Mouse (Mus musculus) limb, embryonic 11.5 days (tissue): ENCODE data around the gene Mpped1. TPM values are rescaled to one million over a fixed set of nuclear protein-coding genes. Genes with fewer than 3 reads are reported as not detected.

Source experiments
- ATAC-seq: fragments of 200-750 bp; cut with Nextera tagmentation; 2 replicates; pipeline ENCODE4 v1.8.0; 2017; ENCODE audit warnings: low read depth; ENCODE audit not compliant: insufficient number of reproducible peaks, low FRiP score, low TSS enrichment
- DNase-seq: peaks from one replicate; pipeline ENCODE4 v3.0.0-alpha.2; 2015; ENCODE audit warnings: low spot score
- H3K27ac ChIP-seq: fragments of 300-500 bp; sonication (generic); replicated peaks from 2 replicates; pipeline ENCODE4 v1.5.1; 2014; ENCODE audit warnings: low read depth, mild to moderate bottlenecking, low read length
- H3K27me3 ChIP-seq: fragments of 300-500 bp; sonication (generic); 2 replicates; pipeline ENCODE4 v1.6.1; 2014; ENCODE audit warnings: mild to moderate bottlenecking, low read length, mixed read lengths; ENCODE audit not compliant: control insufficient read depth, insufficient read depth
- H3K36me3 ChIP-seq: fragments of 300-500 bp; sonication (generic); 2 replicates; pipeline ENCODE4 v1.6.1; 2014; ENCODE audit warnings: mild to moderate bottlenecking, low read length, moderate library complexity, mixed read lengths; ENCODE audit not compliant: control insufficient read depth, insufficient read depth
- H3K4me1 ChIP-seq: fragments of 300-500 bp; sonication (generic); 2 replicates; pipeline ENCODE4 v1.6.1; 2014; ENCODE audit warnings: low read length, mixed read lengths; ENCODE audit not compliant: control insufficient read depth, insufficient read depth
- H3K4me2 ChIP-seq: fragments of 300-500 bp; sonication (generic); 2 replicates; pipeline ENCODE4 v1.6.1; 2014; ENCODE audit warnings: low read depth, mild to moderate bottlenecking, moderate library complexity; ENCODE audit not compliant: severe bottlenecking
- H3K4me3 ChIP-seq: fragments of 300-500 bp; sonication (generic); 2 replicates; pipeline ENCODE4 v1.5.1; 2014; ENCODE audit warnings: low read depth, low read length
- H3K9ac ChIP-seq: fragments of 300-500 bp; sonication (generic); 2 replicates; pipeline ENCODE4 v1.6.1; 2014; ENCODE audit warnings: mild to moderate bottlenecking, low read length
- H3K9me3 ChIP-seq: fragments of 300-500 bp; sonication (generic); 2 replicates; pipeline ENCODE4 v1.6.1; 2016; ENCODE audit warnings: low read length; ENCODE audit not compliant: control insufficient read depth
- WGBS: fragments of 180-500 bp; shearing (Covaris S2); extraction: QIAGEN DNeasy Blood & Tissue Kit; methylation state at CpG from one replicate; pipeline ENCODE4 v1.1.7; 2014; 5-methylcytosine and 5-hydroxymethylcytosine counted together
- polyA plus RNA-seq: library from polyadenylated mRNA; unstranded; fragments of >200 nt; fragmentation: Nextera tagmentation; extraction: Ambion mirVana; gene quantifications from 2 replicates; pipeline ENCODE4 v1.2.1, GENCODE M21; 2014

Gene Mpped1
- polyA plus RNA-seq, 1 experiment from 2014 or later, result 4.3 TPM

- H3K27me3 ChIP-seq, result no peaks in the 10 kb centered on the region
- H3K4me3 ChIP-seq, result no peak overlapping the region
- H3K9ac ChIP-seq, result no peak overlapping the region
- no peaks in the 10 kb centered on the region for H3K9me3 ChIP-seq
- DNase-seq (peak; percentile 86), ATAC-seq (0 out of 2 replicates have a peak, but pooled peaks have one; percentile 15)
- H3K4me2 ChIP-seq, result no peak overlapping the region
- H3K4me1 ChIP-seq, result peaks cover 4% of the 10 kb centered on the region
- H3K27ac ChIP-seq, result no peak overlapping the region
- 4% methylated on average over 10 of the region's 10 CpGs for WGBS
- H3K36me3 ChIP-seq, result no peaks in the 10 kb centered on the region
Observed at GRCm38 (mm10) chr15:83760683-83761082, 18.6 kb upstream of the Mpped1 start.

- H3K4me2 ChIP-seq, result no peak overlapping the region
- no peak overlapping the region for H3K9ac ChIP-seq
- H3K9me3 ChIP-seq, result no peaks in the 10 kb centered on the region
- H3K27me3 ChIP-seq, result no peaks in the 10 kb centered on the region
- WGBS, result 89% methylated on average over 13 of the region's 13 CpGs
- ATAC-seq (no peak), DNase-seq (no peak)
- H3K4me3 ChIP-seq, result no peak overlapping the region
- H3K36me3 ChIP-seq, result no peaks in the 10 kb centered on the region
- no peak overlapping the region for H3K27ac ChIP-seq
- H3K4me1 ChIP-seq, result peaks cover 8% of the 10 kb centered on the region
Observed at GRCm38 (mm10) chr15:83761512-83761911, 17.8 kb upstream of the Mpped1 start.

- no peak overlapping the region for H3K9ac ChIP-seq
- ATAC-seq (peak; percentile 18; the same call in 1 of the 2 replicates), DNase-seq (no peak)
- H3K4me1 ChIP-seq, result peaks cover 8% of the 10 kb centered on the region
- WGBS, result 28% methylated on average over 6 of the region's 6 CpGs
- no peak overlapping the region for H3K4me3 ChIP-seq
- no peaks in the 10 kb centered on the region for H3K9me3 ChIP-seq
- H3K27ac ChIP-seq, result peak overlapping the region; percentile 62
- no peaks in the 10 kb centered on the region for H3K27me3 ChIP-seq
- no peaks in the 10 kb centered on the region for H3K36me3 ChIP-seq
- H3K4me2 ChIP-seq, result no peak overlapping the region
Observed at GRCm38 (mm10) chr15:83765388-83766029, 13.8 kb upstream of the Mpped1 start.

- Histone ChIP-seq H3K27me3 (no peaks in the 10 kb centered on the region; the same call in 1 of the 2 replicates), H3K9ac (no peak overlapping the region), H3K36me3 (no peaks in the 10 kb centered on the region), H3K4me2 (no peak overlapping the region), H3K4me1 (no peaks in the 10 kb centered on the region), H3K9me3 (no peaks in the 10 kb centered on the region), H3K4me3 (no peak overlapping the region), H3K27ac (no peak overlapping the region)
- DNase-seq (no peak), ATAC-seq (no peak)
- WGBS, result 74% methylated on average over 8 of the region's 8 CpGs
Observed at GRCm38 (mm10) chr15:83771346-83772053, 7.8 kb upstream of the Mpped1 start.

- Histone ChIP-seq H3K9ac (no peak overlapping the region), H3K4me2 (no peak overlapping the region), H3K36me3 (no peaks in the 10 kb centered on the region), H3K27ac (no peak overlapping the region), H3K9me3 (no peaks in the 10 kb centered on the region), H3K4me3 (no peak overlapping the region), H3K4me1 (no peaks in the 10 kb centered on the region), H3K27me3 (peaks cover under 1% of the 10 kb centered on the region)
- no peak for DNase-seq
- no peak for ATAC-seq
- WGBS, result 54% methylated on average over 5 of the region's 5 CpGs
Observed at GRCm38 (mm10) chr15:83772460-83772859, 6.8 kb upstream of the Mpped1 start.

GRCm38 (mm10) chr15:83772953-83773352 is 6.3 kb upstream of the Mpped1 start:
- H3K9me3 ChIP-seq, result no peaks in the 10 kb centered on the region
- ATAC-seq, result no peak
- peaks cover 5% of the 10 kb centered on the region for H3K27me3 ChIP-seq
- H3K4me2 ChIP-seq, result no peak overlapping the region
- H3K27ac ChIP-seq, result no peak overlapping the region
- no peak overlapping the region for H3K4me3 ChIP-seq
- H3K4me1 ChIP-seq, result no peaks in the 10 kb centered on the region
- 87% methylated on average over 4 of the region's 4 CpGs for WGBS
- DNase-seq, result no peak
- no peak overlapping the region for H3K9ac ChIP-seq
- no peaks in the 10 kb centered on the region for H3K36me3 ChIP-seq

- H3K27me3 ChIP-seq, result peaks cover 20% of the 10 kb centered on the region
Observed at GRCm38 (mm10) chr15:83774922-83775321, 4.3 kb upstream of the Mpped1 start.

GRCm38 (mm10) chr15:83776265-83777000 is 2.8 kb upstream of the Mpped1 start:
- 85% methylated on average over 6 of the region's 6 CpGs for WGBS
- DNase-seq (peak; percentile 41), ATAC-seq (no peak)
- peaks cover 32% of the 10 kb centered on the region for H3K27me3 ChIP-seq
- no peaks in the 10 kb centered on the region for H3K36me3 ChIP-seq
- no peak overlapping the region for H3K4me2 ChIP-seq
- no peak overlapping the region for H3K9ac ChIP-seq
- no peaks in the 10 kb centered on the region for H3K9me3 ChIP-seq
- H3K4me3 ChIP-seq, result no peak overlapping the region
- H3K27ac ChIP-seq, result no peak overlapping the region
- no peaks in the 10 kb centered on the region; the same call in 1 of the 2 replicates for H3K4me1 ChIP-seq

More at GRCm38 (mm10) chr15:83774922-83775321, 4.3 kb upstream of the Mpped1 start:
- 61% methylated on average over 4 of the region's 4 CpGs for WGBS
- H3K9ac ChIP-seq, result no peak overlapping the region
- no peak overlapping the region for H3K4me2 ChIP-seq
- H3K27ac ChIP-seq, result no peak overlapping the region
- H3K4me1 ChIP-seq, result no peaks in the 10 kb centered on the region
- no peaks in the 10 kb centered on the region for H3K36me3 ChIP-seq
- H3K9me3 ChIP-seq, result no peaks in the 10 kb centered on the region
- no peak overlapping the region for H3K4me3 ChIP-seq
- no peak for DNase-seq
- ATAC-seq, result no peak
